Mouse (Mus musculus) heart, postnatal 0 days (tissue): ENCODE measurements around the gene Med21. TPM values are rescaled to one million over a fixed set of nuclear protein-coding genes. Genes with fewer than 3 reads are reported as not detected.

Source experiments
- ATAC-seq: fragments of 200-750 bp; cut with Nextera tagmentation; 2 replicates; pipeline ENCODE4 v1.8.0; 2017; ENCODE audit warnings: low read depth, moderate number of reproducible peaks, moderate library complexity; ENCODE audit not compliant: insufficient read depth
- DNase-seq: peaks from one replicate; pipeline ENCODE4 v3.0.0-alpha.2; 2016; ENCODE audit warnings: low spot score
- H3K27ac ChIP-seq: fragments of 300-500 bp; sonication (generic); 2 replicates; pipeline ENCODE4 v1.5.1; 2014; ENCODE audit warnings: low read depth, mild to moderate bottlenecking
- H3K27me3 ChIP-seq: fragments of 300-500 bp; sonication (generic); 2 replicates; pipeline ENCODE4 v1.6.1; 2014; ENCODE audit warnings: low read length, mixed read lengths; ENCODE audit not compliant: control insufficient read depth, insufficient read depth
- H3K36me3 ChIP-seq: fragments of 300-500 bp; sonication (generic); replicated peaks from 2 replicates; pipeline ENCODE4 v1.6.1; 2014; ENCODE audit warnings: low read length, mixed read lengths; ENCODE audit not compliant: control insufficient read depth, insufficient read depth
- H3K4me1 ChIP-seq: fragments of 300-500 bp; sonication (generic); 2 replicates; pipeline ENCODE4 v1.6.1; 2014; ENCODE audit warnings: antibody characterized with exemption; ENCODE audit not compliant: control insufficient read depth, insufficient read depth
- H3K4me2 ChIP-seq: fragments of 300-500 bp; sonication (generic); 2 replicates; pipeline ENCODE4 v1.6.1; 2014; ENCODE audit warnings: low read depth, mild to moderate bottlenecking, low read length, moderate library complexity
- H3K4me3 ChIP-seq: fragments of 300-500 bp; sonication (generic); 2 replicates; pipeline ENCODE4 v1.5.1; 2014; ENCODE audit warnings: low read depth, low read length
- H3K9ac ChIP-seq: fragments of 300-500 bp; sonication (generic); replicated peaks from 2 replicates; pipeline ENCODE4 v1.6.1; 2014; ENCODE audit warnings: low read depth, low read length, mixed read lengths
- H3K9me3 ChIP-seq: fragments of 300-500 bp; sonication (generic); replicated peaks from 2 replicates; pipeline ENCODE4 v1.6.1; 2016; ENCODE audit warnings: low read length; ENCODE audit not compliant: control insufficient read depth
- CTCF ChIP-seq: IDR thresholded peaks from 2 replicates; pipeline ENCODE4 v1.5.1; 2016; ENCODE audit warnings: antibody characterized with exemption, control low read depth, low read depth
- EP300 ChIP-seq: IDR thresholded peaks from 2 replicates; pipeline ENCODE4 v1.6.1; 2016; ENCODE audit warnings: antibody characterized with exemption, low read depth
- WGBS: fragments of 180-500 bp; shearing (Covaris S2); extraction: QIAGEN DNeasy Blood & Tissue Kit; methylation state at CpG from one replicate; pipeline ENCODE4 v1.1.7; 2014; 5-methylcytosine and 5-hydroxymethylcytosine counted together
- polyA plus RNA-seq: library from polyadenylated mRNA; unstranded; fragments of >200 nt; fragmentation: Nextera tagmentation; extraction: Ambion mirVana; gene quantifications from 2 replicates; pipeline ENCODE4 v1.2.1, GENCODE M21; 2015
- total RNA-seq: library from RNA; depleted of rRNA; stranded (reverse); fragments of >200 nt; gene quantifications from 2 replicates; pipeline ENCODE4 v1.2.3, GENCODE M21; 2014; ENCODE audit warnings: low replicate concordance

Gene Med21
- total and polyA plus RNA-seq, 2 experiments from 2014 or later = 85.9 to 139 TPM

DNA sequence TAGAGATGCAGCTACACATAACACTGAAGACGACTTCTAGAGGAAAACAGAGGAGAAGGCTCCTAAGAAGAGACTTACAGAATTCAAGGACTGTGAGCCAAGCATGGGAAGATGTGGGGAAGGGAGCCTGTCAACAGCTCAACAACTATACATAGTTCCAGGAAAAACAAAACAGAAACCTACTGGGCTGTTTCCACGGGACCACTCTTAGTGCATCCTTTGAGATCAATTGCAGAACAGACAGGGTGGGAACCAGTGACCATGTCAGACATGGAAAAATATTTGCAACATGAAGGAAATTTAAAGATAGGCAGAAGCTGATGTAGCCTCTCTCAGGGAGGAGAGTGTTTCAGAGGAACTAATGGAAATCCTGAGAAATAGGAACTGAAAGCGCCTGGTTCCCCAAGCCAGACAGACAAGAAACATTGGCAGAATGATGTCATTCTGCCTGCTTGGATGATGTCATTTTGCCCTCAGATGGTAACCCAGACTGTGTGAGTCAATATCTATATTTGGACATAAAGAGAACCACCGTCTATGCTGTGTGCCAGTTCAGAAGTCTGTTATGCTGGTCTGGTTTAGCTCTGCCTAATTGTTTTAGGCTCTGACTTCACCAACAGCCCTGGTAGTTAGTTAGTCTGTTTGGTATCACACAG lies 32.7 kb downstream of the Med21 start:
- peaks cover 43% of the 10 kb centered on the region for H3K4me1 ChIP-seq
- DNase-seq = peak; percentile 85

DNA sequence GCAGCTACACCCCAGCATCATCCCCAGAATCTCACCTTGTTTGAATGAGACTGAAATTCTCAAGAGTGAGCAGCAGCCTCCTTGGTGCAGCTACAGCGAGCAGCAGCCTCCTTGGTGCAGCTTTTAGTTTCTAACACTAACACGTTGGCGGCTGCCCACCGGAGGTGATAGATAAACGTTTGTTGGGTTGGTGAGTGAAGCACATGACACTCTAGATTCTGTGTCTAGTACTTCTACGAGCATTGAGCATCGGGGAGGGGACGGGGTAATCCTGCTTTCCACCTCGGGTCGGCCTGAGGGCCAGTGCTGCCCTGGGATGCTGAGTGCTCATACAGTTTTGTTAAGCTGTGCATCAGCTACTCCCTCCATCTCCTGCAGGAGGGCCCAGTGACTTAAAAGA lies 34.6 kb downstream of the Med21 start:
- peaks cover 33% of the 10 kb centered on the region for H3K4me1 ChIP-seq
- no peaks in the 10 kb centered on the region for H3K9me3 ChIP-seq
- no peak overlapping the region for H3K9ac ChIP-seq
- H3K27ac ChIP-seq = no peak overlapping the region
- H3K36me3 ChIP-seq = no peaks in the 10 kb centered on the region
- 34% methylated on average over 10 of the region's 10 CpGs for WGBS
- no peak overlapping the region for H3K4me3 ChIP-seq
- DNase-seq = no peak
- no peak overlapping the region for H3K4me2 ChIP-seq
- TF ChIP-seq CTCF (no peak), EP300 (no peak)
- no peaks in the 10 kb centered on the region for H3K27me3 ChIP-seq
- ATAC-seq = no peak

More for the DNA sequence above, 32.7 kb downstream of the Med21 start:
- no peak overlapping the region for H3K4me3 ChIP-seq
- ATAC-seq = peak; percentile 79
- peak overlapping the region; percentile 85 for H3K27ac ChIP-seq
- WGBS = 17% methylated on average over 4 of the region's 4 CpGs
- TF ChIP-seq CTCF (no peak), EP300 (peak; percentile 66; the same call in 1 of the 2 replicates)
- 0 out of 2 replicates have a peak overlapping the region, but pooled peaks have one; percentile 3 for H3K4me2 ChIP-seq
- H3K27me3 ChIP-seq = no peaks in the 10 kb centered on the region
- H3K36me3 ChIP-seq = no peaks in the 10 kb centered on the region
- peaks cover 7% of the 10 kb centered on the region for H3K9me3 ChIP-seq
- H3K9ac ChIP-seq = peak overlapping the region; percentile 43; the same call in 1 of the 2 replicates

DNA sequence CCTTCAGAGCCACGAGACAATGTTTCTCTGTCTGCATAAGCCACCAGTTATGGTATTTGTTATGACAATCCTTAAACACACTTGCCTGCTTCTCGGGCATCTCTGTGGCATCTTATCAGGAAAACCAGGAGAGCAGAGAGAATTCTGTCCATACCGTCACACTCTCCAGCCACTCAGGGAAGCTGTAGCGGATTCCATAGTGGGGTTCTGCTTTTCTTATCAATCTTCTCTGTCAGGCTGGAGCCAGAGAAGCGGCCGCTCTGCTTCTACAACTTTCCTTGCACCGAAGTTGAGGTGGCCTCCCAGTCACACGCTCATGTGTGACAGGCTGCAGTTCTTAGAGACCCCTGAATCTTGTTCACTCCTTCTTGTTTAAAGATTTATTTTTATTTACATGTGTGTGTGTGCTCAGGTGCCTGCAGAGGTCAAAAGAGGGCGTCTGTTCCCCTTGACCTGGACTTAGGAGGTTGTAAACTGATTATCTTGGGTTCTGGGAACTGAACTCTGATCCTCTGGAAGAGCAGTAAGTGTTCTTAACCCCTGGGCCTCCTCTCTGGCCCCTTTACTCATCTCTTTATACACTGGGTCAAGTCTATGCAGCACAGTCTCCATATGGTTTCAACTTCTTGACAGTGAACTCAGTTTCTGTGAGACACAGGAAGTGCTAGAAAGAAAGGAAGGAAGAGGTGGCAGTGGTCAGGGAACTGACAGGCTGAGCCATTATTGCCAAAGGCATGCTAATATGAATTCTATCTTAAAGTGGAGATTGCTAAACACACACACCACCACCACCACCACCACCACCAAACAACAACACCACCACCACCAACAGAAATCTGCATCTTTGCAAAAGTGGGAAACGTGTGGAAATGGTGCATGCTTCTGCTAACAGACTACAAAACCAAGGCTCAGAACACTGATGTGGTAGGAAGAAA lies 36.1 kb downstream of the Med21 start:
- 28% methylated on average over 10 of the region's 10 CpGs for WGBS
- H3K27ac ChIP-seq = peak overlapping the region; percentile 64
- H3K4me1 ChIP-seq = peaks cover 34% of the 10 kb centered on the region

DNA sequence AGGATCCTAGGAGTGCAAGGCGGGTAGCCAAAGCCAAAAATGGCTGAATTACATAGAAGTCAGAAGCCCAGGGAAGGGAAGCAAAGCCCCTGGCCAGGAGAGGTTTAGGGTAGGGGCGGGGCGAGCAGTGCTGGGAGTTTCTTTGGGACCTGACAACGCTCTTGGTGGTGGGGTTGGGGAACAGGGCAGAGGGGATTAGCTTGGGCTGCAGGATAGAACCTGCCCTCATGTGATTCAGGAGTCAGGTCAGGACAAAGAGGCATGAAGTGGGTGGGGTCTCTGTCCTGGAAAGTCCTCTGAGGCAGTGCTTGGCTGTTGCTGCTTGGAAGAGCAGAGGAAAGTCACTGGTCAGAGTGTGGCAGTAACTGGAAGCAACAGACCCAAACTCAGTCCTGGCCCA lies 41.5 kb downstream of the Med21 start:
- TF ChIP-seq CTCF = no peak
- no peak for TF ChIP-seq EP300
- no peak for ATAC-seq
- Histone ChIP-seq H3K4me2 (no peak overlapping the region), H3K4me3 (no peak overlapping the region), H3K9me3 (peaks cover under 1% of the 10 kb centered on the region; the same call in 1 of the 2 replicates), H3K27me3 (no peaks in the 10 kb centered on the region), H3K27ac (peak overlapping the region; percentile 75), H3K9ac (no peak overlapping the region), H3K4me1 (peaks cover 41% of the 10 kb centered on the region), H3K36me3 (no peaks in the 10 kb centered on the region)
- DNase-seq = no peak
- WGBS = 77% methylated on average over 4 of the region's 4 CpGs

More for the DNA sequence above, 36.1 kb downstream of the Med21 start:
- Histone ChIP-seq H3K9me3 (no peaks in the 10 kb centered on the region), H3K9ac (peak overlapping the region; percentile 18; the same call in 1 of the 2 replicates), H3K4me3 (no peak overlapping the region), H3K36me3 (no peaks in the 10 kb centered on the region), H3K27me3 (no peaks in the 10 kb centered on the region), H3K4me2 (no peak overlapping the region)
- ATAC-seq = no peak
- no peak for DNase-seq
- TF ChIP-seq EP300 = no peak
- no peak for TF ChIP-seq CTCF

DNA sequence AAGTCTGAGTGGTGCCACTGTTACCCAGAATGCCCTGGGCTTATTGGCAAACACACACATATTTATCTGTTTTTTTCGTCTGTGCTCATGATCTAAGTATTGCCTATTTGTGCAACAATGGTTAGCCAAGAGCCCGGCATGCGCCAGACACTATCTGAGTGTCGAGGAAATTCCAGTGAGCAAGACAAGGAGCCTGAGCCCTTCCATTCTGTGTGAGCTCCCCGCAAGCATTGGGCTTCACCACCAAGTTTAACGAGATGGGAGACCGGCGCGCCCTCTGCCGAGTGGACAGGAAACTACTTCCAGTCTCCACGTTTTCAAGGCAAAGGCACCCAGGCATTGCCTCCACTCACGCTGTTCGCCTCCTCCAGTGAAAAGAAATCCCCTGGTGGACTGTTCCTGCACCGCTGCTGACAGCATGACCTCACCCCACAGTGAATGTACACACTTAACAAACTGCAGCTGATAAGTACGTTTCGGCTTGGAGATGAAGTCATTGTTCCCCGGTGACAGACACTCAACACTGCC lies 43.5 kb downstream of the Med21 start:
- peak; percentile 92 for DNase-seq
- Histone ChIP-seq H3K27ac (peak overlapping the region; percentile 93), H3K36me3 (no peaks in the 10 kb centered on the region), H3K9ac (no peak overlapping the region), H3K4me2 (peak overlapping the region; percentile 32; the same call in 1 of the 2 replicates), H3K27me3 (no peaks in the 10 kb centered on the region), H3K4me1 (peaks cover 37% of the 10 kb centered on the region), H3K9me3 (peaks cover 7% of the 10 kb centered on the region), H3K4me3 (no peak overlapping the region)
- TF ChIP-seq EP300 (no peak), CTCF (peak; percentile 72)
- 7% methylated on average over 17 of the region's 17 CpGs for WGBS
- ATAC-seq = peak; percentile 91
